Mouse (Mus musculus) G1E (cell line): ENCODE results near the gene Olfr368.

Experiments used
- CTCF ChIP-seq: IDR thresholded peaks from 2 replicates; pipeline ENCODE4 v1.5.1; 2012; ENCODE audit warnings: low read depth, low read length, inconsistent platforms, mixed read lengths
- GATA1 ChIP-seq: IDR thresholded peaks from 2 replicates; pipeline ENCODE4 v1.6.1; 2012; ENCODE audit warnings: borderline replicate concordance, low read length, inconsistent platforms, mixed read lengths

GRCm38 (mm10) chr2:37358633-37359540 lies 32.6 kb downstream of the Olfr368 start, which contains the start of gene Pdcl:
- TF ChIP-seq CTCF, result no peak
- TF ChIP-seq GATA1, result no peak
